Mouse (Mus musculus) heart, postnatal 14 days (tissue): Measurements from ENCODE around the gene Negr1. TPM values are rescaled to one million over a fixed set of nuclear protein-coding genes. Genes with fewer than 3 reads are reported as not detected.

Source experiments
- DNase-seq, 2 experiments: peaks; one replicate each; pipeline ENCODE4 v3.0.0; 2021 to 2022
- intact Hi-C: fragments of 180-260 bp; cut with DNase I; formaldehyde crosslinking; loops from one replicate; pipeline ENCODE4 v1.15.1; 2025
- long read RNA-seq, 2 experiments: library from polyadenylated mRNA; stranded (forward); transcript quantifications; one replicate each; pipeline ENCODE4 v2.0.0; 2021
- total RNA-seq, 2 experiments: library from RNA; stranded (reverse); gene quantifications; 2 replicates each; pipeline ENCODE4 v1.2.3; 2021

Gene Negr1
- 1 to 10 TPM; 1.5 to 3.4 TPM for total RNA-seq
- long read RNA-seq, experiment 1, result 0 reads
- long read RNA-seq, experiment 2, result 0 reads

- intact Hi-C loops, result no loop called here
- DNase-seq, result peak; percentile 69 to 76
These were observed at the start of gene Negr1 for GRCm38 (mm10) chr3:156561524-156562423. Gene Negr1, plus strand, starts transcription at chr3:156561794.

GRCm38 (mm10) chr3:156526461-156526933, 35.1 kb upstream of the Negr1 start:
- intact Hi-C loops, result no loop called here
- no peak for DNase-seq

- no peak for DNase-seq
- intact Hi-C loops, result no loop called here
These were observed 34.2 kb upstream of the Negr1 start for GRCm38 (mm10) chr3:156527231-156527995.

- intact Hi-C loops, result no loop called here
- no peak for DNase-seq
These were observed 2.2 kb upstream of the Negr1 start for GRCm38 (mm10) chr3:156559441-156559825.

- peak; percentile 4 to 5 for DNase-seq
- intact Hi-C loops, result no loop called here
These were observed 1.6 kb upstream of the Negr1 start for GRCm38 (mm10) chr3:156559826-156560471.

GRCm38 (mm10) chr3:156560766-156561165, 828 bp upstream of the Negr1 start:
- DNase-seq, result peak; percentile 62 to 68
- intact Hi-C loops, result no loop called here

GRCm38 (mm10) chr3:156562424-156562785, 811 bp downstream of the Negr1 start:
- intact Hi-C loops, result no loop called here
- DNase-seq, result no peak

GRCm38 (mm10) chr3:156562796-156563195, 1.2 kb downstream of the Negr1 start:
- intact Hi-C loops, result no loop called here
- no peak for DNase-seq

- intact Hi-C loops, result no loop called here
These were observed 1.8 kb downstream of the Negr1 start for GRCm38 (mm10) chr3:156563353-156563752.

GRCm38 (mm10) chr3:156573465-156573864, 11.9 kb downstream of the Negr1 start:
- DNase-seq, result no peak
- intact Hi-C loops, result no loop called here

More at GRCm38 (mm10) chr3:156563353-156563752, 1.8 kb downstream of the Negr1 start:
- no peak for DNase-seq

- intact Hi-C loops, result no loop called here
- no peak for DNase-seq
These were observed 14.7 kb downstream of the Negr1 start for GRCm38 (mm10) chr3:156576292-156576691.

- intact Hi-C loops, result no loop called here
- no peak for DNase-seq
These were observed 29.0 kb downstream of the Negr1 start for GRCm38 (mm10) chr3:156590612-156591011.

- intact Hi-C loops, result no loop called here
- no peak for DNase-seq
These were observed 29.5 kb downstream of the Negr1 start for GRCm38 (mm10) chr3:156591125-156591524.

GRCm38 (mm10) chr3:156606846-156607245, 45.3 kb downstream of the Negr1 start:
- intact Hi-C loops, result no loop called here
- DNase-seq, result no peak

- intact Hi-C loops, result no loop called here
- no peak for DNase-seq
These were observed 58.3 kb downstream of the Negr1 start for GRCm38 (mm10) chr3:156619921-156620320.

GRCm38 (mm10) chr3:156628594-156628993, 67.0 kb downstream of the Negr1 start:
- DNase-seq, result no peak
- intact Hi-C loops, result no loop called here

GRCm38 (mm10) chr3:156632942-156633341, 71.3 kb downstream of the Negr1 start:
- DNase-seq, result no peak
- intact Hi-C loops, result no loop called here

- intact Hi-C loops, result no loop called here
- no peak for DNase-seq
These were observed 77.8 kb downstream of the Negr1 start for GRCm38 (mm10) chr3:156639382-156639781.

- DNase-seq, result peak; percentile 11 to 42
- intact Hi-C loops, result no loop called here
These were observed 82.2 kb downstream of the Negr1 start for GRCm38 (mm10) chr3:156643710-156644363.

GRCm38 (mm10) chr3:156648378-156648777, 86.8 kb downstream of the Negr1 start:
- intact Hi-C loops, result no loop called here

More at GRCm38 (mm10) chr3:156648378-156648777, 86.8 kb downstream of the Negr1 start:
- no peak for DNase-seq
